Mouse (Mus musculus): ENCODE measurements around the gene H2al1d. TPM values are rescaled to one million over a fixed set of nuclear protein-coding genes. Genes with fewer than 3 reads are reported as not detected.
A peak's percentile ranks its signal among the peaks of the same experiment; 100 is the strongest.
"Not testable (repeated sequence)": the region's sequence is repeated elsewhere in the genome, so short reads cannot be mapped to it uniquely, and the experiment has no call there.

H2al1d gene
- not detected in 2 replicates for polyA plus RNA-seq (2014; fragmentation: Nextera tagmentation; extraction: Ambion mirVana)

DNA sequence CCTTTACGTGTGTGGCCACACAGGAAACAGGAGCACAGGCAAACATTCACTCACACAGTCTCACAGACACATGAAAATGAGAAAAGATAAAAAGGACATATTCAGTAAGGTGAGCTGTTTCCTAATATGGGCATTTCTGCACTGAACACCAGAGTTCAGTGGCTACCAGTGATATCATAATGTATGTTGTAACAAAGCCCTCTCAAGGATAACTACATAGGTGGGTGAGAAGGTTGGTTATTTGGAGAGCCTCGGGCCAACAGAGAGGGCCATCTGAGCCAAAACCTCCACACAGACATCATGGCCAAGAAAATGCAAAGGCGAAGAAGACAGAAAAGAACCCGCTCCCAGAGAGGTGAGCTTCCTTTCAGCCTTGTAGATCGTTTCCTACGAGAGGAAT is at the start of gene H2al1d:
H2al1d (plus strand) TSS at position 301 of the 400 bp plus-strand sequence.
- H3K9ac ChIP-seq (ENCODE audit: low read length); H3K4me2 ChIP-seq (ENCODE audit: low read length); H3K27me3 ChIP-seq (replicated peaks; ENCODE audit: control insufficient read depth, insufficient read depth, low read length); H3K27ac ChIP-seq (ENCODE audit: low read depth); H3K36me3 ChIP-seq (ENCODE audit: control insufficient read depth, insufficient read depth, low read length); H3K4me3 ChIP-seq (ENCODE audit: low read depth, low read length); ATAC-seq (replicated peaks; ENCODE audit: low FRiP score, low TSS enrichment, low read depth); DNase-seq (ENCODE audit: low spot score); H3K4me1 ChIP-seq (replicated peaks; ENCODE audit: control insufficient read depth, insufficient read depth, low read length); H3K9me3 ChIP-seq (ENCODE audit: control insufficient read depth, low read length): not testable (repeated sequence)
- no CpG with 5 or more reads among the region's 6 CpGs for WGBS

GRCm38 (mm10) chrX:11264918-11265317 is 43.7 kb upstream of the H2al1d start:
- no peak overlapping the region for H3K4me2 ChIP-seq (ENCODE audit: low read length)
- H3K27ac ChIP-seq (ENCODE audit: low read depth) = 0 out of 2 replicates have a peak overlapping the region, but pooled peaks have one; percentile 2
- H3K4me1 ChIP-seq (replicated peaks; ENCODE audit: control insufficient read depth, insufficient read depth, low read length) = no peaks in the 10 kb centered on the region
- 58% methylated on average over 8 of the region's 8 CpGs for WGBS
- H3K4me3 ChIP-seq (ENCODE audit: low read depth, low read length) = no peak overlapping the region
- H3K9ac ChIP-seq (ENCODE audit: low read length) = no peak overlapping the region
- no peaks in the 10 kb centered on the region for H3K9me3 ChIP-seq (ENCODE audit: control insufficient read depth, low read length)
- peaks cover 4% of the 10 kb centered on the region; the same call in 1 of the 2 replicates for H3K27me3 ChIP-seq (replicated peaks; ENCODE audit: control insufficient read depth, insufficient read depth, low read length)
- no peak for ATAC-seq (replicated peaks; ENCODE audit: low FRiP score, low TSS enrichment, low read depth)
- no peak for DNase-seq (ENCODE audit: low spot score)
- no peaks in the 10 kb centered on the region for H3K36me3 ChIP-seq (ENCODE audit: control insufficient read depth, insufficient read depth, low read length)

GRCm38 (mm10) chrX:11267791-11268190 is 40.8 kb upstream of the H2al1d start:
- H3K27me3 ChIP-seq (replicated peaks; ENCODE audit: control insufficient read depth, insufficient read depth, low read length) = peaks cover 8% of the 10 kb centered on the region; the same call in 1 of the 2 replicates
- DNase-seq (ENCODE audit: low spot score) (no peak), ATAC-seq (replicated peaks; ENCODE audit: low FRiP score, low TSS enrichment, low read depth) (no peak)
- no peak overlapping the region for H3K4me2 ChIP-seq (ENCODE audit: low read length)
- no peak overlapping the region; the same call in 1 of the 2 replicates for H3K27ac ChIP-seq (ENCODE audit: low read depth)
- H3K9ac ChIP-seq (ENCODE audit: low read length) = no peak overlapping the region
- 41% methylated on average over 7 of the region's 7 CpGs for WGBS
- no peak overlapping the region for H3K4me3 ChIP-seq (ENCODE audit: low read depth, low read length)
- H3K9me3 ChIP-seq (ENCODE audit: control insufficient read depth, low read length) = no peaks in the 10 kb centered on the region
- H3K36me3 ChIP-seq (ENCODE audit: control insufficient read depth, insufficient read depth, low read length) = no peaks in the 10 kb centered on the region
- no peaks in the 10 kb centered on the region for H3K4me1 ChIP-seq (replicated peaks; ENCODE audit: control insufficient read depth, insufficient read depth, low read length)

GRCm38 (mm10) chrX:11269074-11269473 is 39.5 kb upstream of the H2al1d start:
- ATAC-seq (replicated peaks; ENCODE audit: low FRiP score, low TSS enrichment, low read depth) (no peak), DNase-seq (ENCODE audit: low spot score) (no peak)
- no peak overlapping the region for H3K9ac ChIP-seq (ENCODE audit: low read length)
- no peaks in the 10 kb centered on the region for H3K9me3 ChIP-seq (ENCODE audit: control insufficient read depth, low read length)
- no peak overlapping the region for H3K4me2 ChIP-seq (ENCODE audit: low read length)
- no peaks in the 10 kb centered on the region for H3K4me1 ChIP-seq (replicated peaks; ENCODE audit: control insufficient read depth, insufficient read depth, low read length)
- WGBS = 91% methylated on average over 3 of the region's 3 CpGs
- no peaks in the 10 kb centered on the region for H3K36me3 ChIP-seq (ENCODE audit: control insufficient read depth, insufficient read depth, low read length)
- no peak overlapping the region for H3K27ac ChIP-seq (ENCODE audit: low read depth)
- H3K27me3 ChIP-seq (replicated peaks; ENCODE audit: control insufficient read depth, insufficient read depth, low read length) = peaks cover 8% of the 10 kb centered on the region; the same call in 1 of the 2 replicates
- no peak overlapping the region for H3K4me3 ChIP-seq (ENCODE audit: low read depth, low read length)

DNA sequence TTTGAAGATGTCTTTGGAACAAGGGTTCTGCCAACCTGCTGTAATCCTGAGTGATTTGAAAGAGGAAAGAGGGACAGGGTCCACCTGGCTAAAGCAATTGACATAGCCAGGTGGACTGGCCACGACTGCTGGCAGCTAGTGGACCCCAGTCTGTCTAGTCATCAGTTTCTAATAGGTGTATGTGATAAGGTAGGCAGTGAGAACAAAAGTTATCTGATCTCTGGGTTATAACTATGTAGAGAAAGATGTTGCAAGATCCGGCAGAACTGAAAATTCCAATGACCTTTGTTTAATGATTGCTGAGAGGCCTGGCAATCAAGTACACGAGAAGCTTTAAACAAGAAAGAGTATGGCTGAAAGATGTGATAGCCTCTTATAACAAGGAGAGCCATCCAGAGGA is 35.4 kb upstream of the H2al1d start:
- H3K9me3 ChIP-seq (ENCODE audit: control insufficient read depth, low read length) = no peaks in the 10 kb centered on the region
- no peaks in the 10 kb centered on the region for H3K4me1 ChIP-seq (replicated peaks; ENCODE audit: control insufficient read depth, insufficient read depth, low read length)
- no peak overlapping the region for H3K4me3 ChIP-seq (ENCODE audit: low read depth, low read length)
- no peaks in the 10 kb centered on the region for H3K36me3 ChIP-seq (ENCODE audit: control insufficient read depth, insufficient read depth, low read length)
- no peak overlapping the region for H3K27ac ChIP-seq (ENCODE audit: low read depth)
- H3K4me2 ChIP-seq (ENCODE audit: low read length) = no peak overlapping the region
- no peak overlapping the region for H3K9ac ChIP-seq (ENCODE audit: low read length)
- DNase-seq (ENCODE audit: low spot score) (no peak), ATAC-seq (replicated peaks; ENCODE audit: low FRiP score, low TSS enrichment, low read depth) (no peak)
- 51% methylated on average over 3 of the region's 3 CpGs for WGBS
- H3K27me3 ChIP-seq (replicated peaks; ENCODE audit: control insufficient read depth, insufficient read depth, low read length) = peaks cover 11% of the 10 kb centered on the region; the same call in 1 of the 2 replicates

DNA sequence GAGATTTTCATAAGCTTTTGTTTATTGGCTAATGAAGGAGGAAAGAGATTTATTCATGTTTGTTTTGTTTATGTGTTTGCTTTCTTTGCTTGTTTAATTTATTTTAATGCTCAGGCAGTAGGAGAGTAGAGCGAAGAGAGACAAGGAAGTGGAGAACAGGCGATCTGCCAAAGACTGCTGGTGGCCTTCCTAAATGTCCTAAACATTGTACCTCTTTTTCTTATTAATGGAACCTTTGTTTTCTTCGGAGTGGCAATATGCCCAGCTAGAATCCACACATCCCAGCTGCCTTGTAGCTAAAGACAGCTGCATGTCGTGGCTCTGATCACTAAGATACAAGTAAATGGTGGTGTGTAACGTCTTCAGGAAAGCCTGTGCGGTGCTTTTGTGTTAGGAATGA is 31.5 kb upstream of the H2al1d start:
- no peaks in the 10 kb centered on the region for H3K36me3 ChIP-seq (ENCODE audit: control insufficient read depth, insufficient read depth, low read length)
- 67% methylated on average over 6 of the region's 6 CpGs for WGBS
- no peak overlapping the region for H3K27ac ChIP-seq (ENCODE audit: low read depth)
- ATAC-seq (replicated peaks; ENCODE audit: low FRiP score, low TSS enrichment, low read depth) (no peak), DNase-seq (ENCODE audit: low spot score) (no peak)
- H3K4me1 ChIP-seq (replicated peaks; ENCODE audit: control insufficient read depth, insufficient read depth, low read length) = no peaks in the 10 kb centered on the region
- peaks cover 11% of the 10 kb centered on the region; the same call in 1 of the 2 replicates for H3K27me3 ChIP-seq (replicated peaks; ENCODE audit: control insufficient read depth, insufficient read depth, low read length)
- H3K4me3 ChIP-seq (ENCODE audit: low read depth, low read length) = no peak overlapping the region
- no peaks in the 10 kb centered on the region for H3K9me3 ChIP-seq (ENCODE audit: control insufficient read depth, low read length)
- H3K4me2 ChIP-seq (ENCODE audit: low read length) = no peak overlapping the region
- H3K9ac ChIP-seq (ENCODE audit: low read length) = no peak overlapping the region

GRCm38 (mm10) chrX:11280741-11281140 is 27.9 kb upstream of the H2al1d start:
- 74% methylated on average over 2 of the region's 2 CpGs for WGBS
- Histone ChIP-seq H3K27ac (ENCODE audit: low read depth) (no peak overlapping the region), H3K27me3 (replicated peaks; ENCODE audit: control insufficient read depth, insufficient read depth, low read length) (peaks cover 7% of the 10 kb centered on the region; the same call in 1 of the 2 replicates), H3K4me1 (replicated peaks; ENCODE audit: control insufficient read depth, insufficient read depth, low read length) (no peaks in the 10 kb centered on the region), H3K4me3 (ENCODE audit: low read depth, low read length) (no peak overlapping the region), H3K36me3 (ENCODE audit: control insufficient read depth, insufficient read depth, low read length) (no peaks in the 10 kb centered on the region), H3K9me3 (ENCODE audit: control insufficient read depth, low read length) (no peaks in the 10 kb centered on the region), H3K9ac (ENCODE audit: low read length) (no peak overlapping the region), H3K4me2 (ENCODE audit: low read length) (no peak overlapping the region)
- DNase-seq (ENCODE audit: low spot score) = no peak
- ATAC-seq (replicated peaks; ENCODE audit: low FRiP score, low TSS enrichment, low read depth) = no peak

DNA sequence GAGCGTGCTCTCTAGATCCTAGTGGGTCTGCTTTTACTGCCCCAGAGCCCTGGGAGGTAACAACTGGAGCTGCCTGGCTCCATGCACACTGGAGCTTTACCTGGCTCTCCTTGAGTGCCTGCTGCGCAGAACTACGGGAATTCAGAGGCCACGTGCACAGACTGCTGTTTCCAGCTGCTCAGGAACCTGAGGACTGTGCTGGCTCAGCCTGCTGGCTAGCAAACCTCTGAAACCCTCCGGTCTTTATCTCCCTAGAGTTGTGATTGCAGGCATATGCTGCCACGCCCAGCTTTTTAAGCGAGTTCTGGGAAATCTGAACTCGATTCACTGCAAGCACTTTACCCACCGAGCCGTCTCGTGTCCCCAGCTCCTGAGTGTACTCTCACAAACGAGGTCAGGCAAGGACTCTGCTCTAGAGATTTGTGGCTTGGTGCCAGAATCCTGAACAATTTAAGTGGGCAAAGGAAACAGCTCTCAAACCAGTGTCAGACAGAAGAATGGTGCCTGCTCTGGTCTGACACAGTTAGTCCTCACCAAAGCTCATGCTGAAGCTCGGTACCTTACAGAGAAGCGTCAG is 20.2 kb upstream of the H2al1d start:
- Histone ChIP-seq H3K27ac (ENCODE audit: low read depth) (no peak overlapping the region), H3K27me3 (replicated peaks; ENCODE audit: control insufficient read depth, insufficient read depth, low read length) (0 out of 2 replicates have a peak, but pooled peaks cover 2% of the 10 kb centered on the region), H3K9ac (ENCODE audit: low read length) (no peak overlapping the region), H3K4me1 (replicated peaks; ENCODE audit: control insufficient read depth, insufficient read depth, low read length) (no peaks in the 10 kb centered on the region), H3K4me3 (ENCODE audit: low read depth, low read length) (no peak overlapping the region), H3K36me3 (ENCODE audit: control insufficient read depth, insufficient read depth, low read length) (no peaks in the 10 kb centered on the region), H3K9me3 (ENCODE audit: control insufficient read depth, low read length) (no peaks in the 10 kb centered on the region), H3K4me2 (ENCODE audit: low read length) (no peak overlapping the region)
- 53% methylated on average over 14 of the region's 14 CpGs for WGBS
- ATAC-seq (replicated peaks; ENCODE audit: low FRiP score, low TSS enrichment, low read depth) = no peak
- peak; percentile 51 for DNase-seq (ENCODE audit: low spot score)

DNA sequence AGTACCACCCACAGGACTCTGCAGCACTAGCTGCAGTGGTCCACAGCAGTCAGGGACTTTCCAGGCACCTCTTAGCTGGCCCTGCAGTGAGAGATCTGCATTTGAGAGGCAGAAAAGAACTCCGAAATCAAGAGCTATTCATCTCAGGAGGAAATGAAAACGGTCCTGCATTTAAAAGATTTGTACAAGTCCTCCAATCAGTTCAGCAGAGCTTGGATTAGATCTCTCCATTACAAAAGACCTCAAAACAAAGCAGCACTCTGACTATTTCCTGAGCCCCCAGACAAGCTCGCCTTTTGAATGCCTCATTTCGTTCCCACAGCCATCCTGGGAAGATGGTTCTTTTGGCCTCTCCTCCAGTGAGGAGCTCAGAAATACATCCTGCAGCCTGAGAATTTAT is 19.4 kb upstream of the H2al1d start:
- Histone ChIP-seq H3K9ac (ENCODE audit: low read length) (no peak overlapping the region), H3K27me3 (replicated peaks; ENCODE audit: control insufficient read depth, insufficient read depth, low read length) (0 out of 2 replicates have a peak, but pooled peaks cover 2% of the 10 kb centered on the region), H3K4me1 (replicated peaks; ENCODE audit: control insufficient read depth, insufficient read depth, low read length) (no peaks in the 10 kb centered on the region), H3K36me3 (ENCODE audit: control insufficient read depth, insufficient read depth, low read length) (no peaks in the 10 kb centered on the region), H3K4me2 (ENCODE audit: low read length) (no peak overlapping the region), H3K4me3 (ENCODE audit: low read depth, low read length) (no peak overlapping the region), H3K9me3 (ENCODE audit: control insufficient read depth, low read length) (no peaks in the 10 kb centered on the region), H3K27ac (ENCODE audit: low read depth) (no peak overlapping the region)
- no peak for ATAC-seq (replicated peaks; ENCODE audit: low FRiP score, low TSS enrichment, low read depth)
- WGBS = 72% methylated on average over 4 of the region's 4 CpGs
- DNase-seq (ENCODE audit: low spot score) = no peak
